19 mouse cellular contexts compared by ENCODE assay signal in the genomic region with DNA sequence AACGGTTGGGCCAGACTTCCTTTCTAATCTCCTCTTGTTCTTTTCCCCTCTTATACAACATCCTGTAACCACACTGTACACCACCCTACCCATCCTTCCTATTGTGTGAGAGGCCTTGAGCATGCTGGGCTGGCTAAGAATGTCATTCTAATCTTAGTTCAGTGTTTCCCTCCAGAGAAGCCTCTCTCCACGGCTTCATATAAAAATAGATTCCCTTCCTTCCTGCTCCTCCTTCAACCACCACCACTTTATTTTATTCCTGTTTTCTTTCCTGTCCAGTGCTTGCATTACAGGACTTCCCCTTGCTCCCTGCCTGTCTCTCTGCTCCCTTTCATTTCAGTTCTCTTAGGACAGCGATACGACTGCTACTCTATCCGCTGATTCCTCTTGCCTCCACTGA.
DNase-seq lines count a peak whose midpoint lies in the region; ATAC-seq and TF ChIP-seq lines count a peak whose summit lies in the region.
"Had no signal": no experiment of that assay in that cellular context is flagged by ENCODE, and none has a peak within 500 bp of the region (broad histone marks: within the 10 kb centered on the region; RNA-seq: fewer than 3 reads in every experiment).

No protein-coding gene starts in this region.

- H3K9ac ChIP-seq in kidney, postnatal 0 days (ENCODE audit: low read depth, low read length) = no peak overlapping the region
- H3K9ac ChIP-seq: embryonic facial prominence, embryonic 13.5 days; hindbrain, embryonic 13.5 days; limb, embryonic 13.5 days; liver, embryonic 15.5 days had no signal

- no peaks in the 10 kb centered on the region for H3K27me3 ChIP-seq in heart, embryonic 10.5 days (ENCODE audit: insufficient read depth, poor library complexity, severe bottlenecking)
- H3K27me3 ChIP-seq in kidney, postnatal 0 days (ENCODE audit: insufficient read depth, low read length) = no peaks in the 10 kb centered on the region
- H3K27me3 ChIP-seq in megakaryocyte, embryonic 14.5 days (replicated peaks) = no peaks in the 10 kb centered on the region
- H3K27me3 ChIP-seq: embryonic facial prominence, embryonic 13.5 days; hindbrain, embryonic 13.5 days; limb, embryonic 13.5 days; liver, embryonic 15.5 days had no signal

- WGBS in heart, embryonic 10.5 days = 50% methylated on average over 5 of the region's 5 CpGs
- WGBS in kidney, postnatal 0 days = 20% methylated on average over 5 of the region's 5 CpGs

- DNase-seq in heart, embryonic 10.5 days (ENCODE audit: low spot score) = no peak
- DNase-seq in heart, postnatal 14 days = no peak
- peak; percentile 34 for DNase-seq in kidney, postnatal 0 days (ENCODE audit: low spot score)
- DNase-seq in kidney, postnatal 4 days = no peak
- no peak for DNase-seq in right cerebral cortex, postnatal 25 days
- DNase-seq: B cell, adult 2 months; cerebellum, adult 8-10 months; gastrocnemius, postnatal 25 days; kidney, adult 8-10 months; retina, postnatal 1 day had no signal

- no peak for TF ChIP-seq CTCF in kidney, postnatal 0 days (IDR thresholded peaks at IDR 0.05; ENCODE audit: low read depth)

- no peak overlapping the region for H3K4me3 ChIP-seq in heart, embryonic 10.5 days
- H3K4me3 ChIP-seq in kidney, postnatal 0 days (replicated peaks; ENCODE audit: low read depth, low read length) = no peak overlapping the region
- peak overlapping the region; percentile 81 for H3K4me3 ChIP-seq in megakaryocyte, embryonic 14.5 days (replicated peaks)
- H3K4me3 ChIP-seq: embryonic facial prominence, embryonic 13.5 days; hindbrain, embryonic 13.5 days; limb, embryonic 13.5 days; liver, embryonic 15.5 days had no signal

- intact Hi-C loops in heart, postnatal 14 days (cut with DNase I) = loop anchor here (10.0 kb wide), 1 partner anchor 1009 kb away; a partner anchor contains a TSS

- H3K27ac ChIP-seq in heart, embryonic 10.5 days = peak overlapping the region; percentile 62
- no peak overlapping the region for H3K27ac ChIP-seq in kidney, postnatal 0 days
- H3K27ac ChIP-seq: embryonic facial prominence, embryonic 13.5 days; hindbrain, embryonic 13.5 days; limb, embryonic 13.5 days; liver, embryonic 15.5 days; stomach, postnatal 0 days had no signal

- H3K36me3 ChIP-seq in heart, embryonic 10.5 days = no peaks in the 10 kb centered on the region
- no peaks in the 10 kb centered on the region for H3K36me3 ChIP-seq in kidney, postnatal 0 days (ENCODE audit: insufficient read depth, low read length)
- no peaks in the 10 kb centered on the region for H3K36me3 ChIP-seq in megakaryocyte, embryonic 14.5 days (replicated peaks; ENCODE audit: low read length)
- H3K36me3 ChIP-seq: embryonic facial prominence, embryonic 13.5 days; hindbrain, embryonic 13.5 days; limb, embryonic 13.5 days; liver, embryonic 15.5 days had no signal

- peaks cover 8% of the 10 kb centered on the region; the same call in 1 of the 2 replicates for H3K4me1 ChIP-seq in heart, embryonic 10.5 days
- H3K4me1 ChIP-seq in kidney, postnatal 0 days (replicated peaks; ENCODE audit: insufficient read depth, low read length) = no peaks in the 10 kb centered on the region
- H3K4me1 ChIP-seq in megakaryocyte, embryonic 14.5 days = peaks cover 30% of the 10 kb centered on the region

- H3K4me2 ChIP-seq in kidney, postnatal 0 days (ENCODE audit: low read length) = no peak overlapping the region
- H3K4me2 ChIP-seq: embryonic facial prominence, embryonic 13.5 days; hindbrain, embryonic 13.5 days; limb, embryonic 13.5 days; liver, embryonic 15.5 days; midbrain, embryonic 11.5 days had no signal

- no peaks in the 10 kb centered on the region for H3K9me3 ChIP-seq in heart, embryonic 10.5 days
- H3K9me3 ChIP-seq in kidney, postnatal 0 days (replicated peaks; ENCODE audit: low read length) = no peaks in the 10 kb centered on the region
- peaks cover 11% of the 10 kb centered on the region for H3K9me3 ChIP-seq in megakaryocyte, embryonic 14.5 days
- H3K9me3 ChIP-seq: embryonic facial prominence, embryonic 13.5 days; hindbrain, embryonic 13.5 days; limb, embryonic 13.5 days; liver, embryonic 15.5 days had no signal

- ATAC-seq in kidney, postnatal 0 days (replicated peaks; ENCODE audit: low FRiP score, low read depth) = no peak
- ATAC-seq in common myeloid progenitor, adult 5-6 weeks (replicated peaks; ENCODE audit: low read depth, poor library complexity, severe bottlenecking) = peak; percentile 60
- ATAC-seq: forebrain, embryonic 14.5 days had no signal
